Mouse (Mus musculus) lung, postnatal 0 days (tissue): ENCODE measurements at regions not wholly inside any gene's neighbourhood (a gene's known extent, or its start where the extent isn't known, plus 50 kb on each side); places are given as distances from the start of the nearest gene placed in this dataset.

Source experiments
- ATAC-seq: fragments of 200-750 bp; cut with Nextera tagmentation; 2 replicates; pipeline ENCODE4 v1.8.0; 2017; ENCODE audit warnings: moderate library complexity
- DNase-seq: peaks from one replicate; pipeline ENCODE4 v3.0.0-alpha.2; 2016; ENCODE audit warnings: low spot score
- H3K27ac ChIP-seq: fragments of 300-500 bp; sonication (generic); 2 replicates; pipeline ENCODE4 v1.5.1; 2014; ENCODE audit warnings: antibody characterized with exemption, mild to moderate bottlenecking, low read length, mixed read lengths
- H3K27me3 ChIP-seq: fragments of 300-500 bp; sonication (generic); replicated peaks from 2 replicates; pipeline ENCODE4 v1.6.1; 2014; ENCODE audit warnings: low read length, mixed read lengths; ENCODE audit not compliant: insufficient read depth
- H3K36me3 ChIP-seq: fragments of 300-500 bp; sonication (generic); 2 replicates; pipeline ENCODE4 v1.6.1; 2014; ENCODE audit warnings: low read length, mixed read lengths; ENCODE audit not compliant: insufficient read depth
- H3K4me1 ChIP-seq: fragments of 300-500 bp; sonication (generic); 2 replicates; pipeline ENCODE4 v1.6.1; 2014; ENCODE audit warnings: antibody characterized with exemption, low read depth, low read length, mixed read lengths; ENCODE audit not compliant: insufficient read depth
- H3K4me2 ChIP-seq: fragments of 300-500 bp; sonication (generic); replicated peaks from 2 replicates; pipeline ENCODE4 v1.6.1; 2014; ENCODE audit warnings: low read depth, mild to moderate bottlenecking, low read length, moderate library complexity, mixed read lengths
- H3K4me3 ChIP-seq: fragments of 300-500 bp; sonication (generic); 2 replicates; pipeline ENCODE4 v1.5.1; 2014; ENCODE audit warnings: low read depth, low read length
- H3K9ac ChIP-seq: fragments of 300-500 bp; sonication (generic); replicated peaks from 2 replicates; pipeline ENCODE4 v1.6.1; 2014; ENCODE audit warnings: low read depth, mild to moderate bottlenecking
- H3K9me3 ChIP-seq: fragments of 300-500 bp; sonication (generic); 2 replicates; pipeline ENCODE4 v1.6.1; 2016; ENCODE audit warnings: low read length, mixed read lengths
- CTCF ChIP-seq: IDR thresholded peaks from 2 replicates; pipeline ENCODE4 v1.5.1; 2016; ENCODE audit warnings: antibody characterized with exemption, mild to moderate bottlenecking
- EP300 ChIP-seq: IDR thresholded peaks from 2 replicates; pipeline ENCODE4 v1.6.1; 2016; ENCODE audit warnings: antibody characterized with exemption, mild to moderate bottlenecking, control low read depth
- WGBS: fragments of 180-500 bp; shearing (Covaris S2); extraction: QIAGEN DNeasy Blood & Tissue Kit; methylation state at CpG from one replicate; pipeline ENCODE4 v1.1.7; 2014; 5-methylcytosine and 5-hydroxymethylcytosine counted together

- Histone ChIP-seq H3K27ac (no peak overlapping the region), H3K9me3 (no peaks in the 10 kb centered on the region), H3K36me3 (no peaks in the 10 kb centered on the region), H3K4me2 (no peak overlapping the region), H3K4me1 (no peaks in the 10 kb centered on the region), H3K4me3 (no peak overlapping the region), H3K27me3 (no peaks in the 10 kb centered on the region), H3K9ac (no peak overlapping the region)
- no peak for ATAC-seq
- TF ChIP-seq EP300 = no peak
- no peak for TF ChIP-seq CTCF
- WGBS = 78% methylated on average over 2 of the region's 2 CpGs
- no peak for DNase-seq
Observed at GRCm38 (mm10) chr14:102019320-102019719, 289.6 kb downstream of the Lmo7 start.

- no peak overlapping the region for H3K4me3 ChIP-seq
- no peak overlapping the region for H3K9ac ChIP-seq
- ATAC-seq (no peak), DNase-seq (no peak)
- no peaks in the 10 kb centered on the region for H3K9me3 ChIP-seq
- no peak overlapping the region for H3K27ac ChIP-seq
- no peak overlapping the region for H3K4me2 ChIP-seq
- no peaks in the 10 kb centered on the region for H3K27me3 ChIP-seq
- H3K4me1 ChIP-seq = no peaks in the 10 kb centered on the region
- TF ChIP-seq EP300 = no peak
- no peak for TF ChIP-seq CTCF
- H3K36me3 ChIP-seq = no peaks in the 10 kb centered on the region
Observed at GRCm38 (mm10) chr14:102016572-102016971, 286.8 kb downstream of the Lmo7 start.

- no peak for TF ChIP-seq EP300
- TF ChIP-seq CTCF = no peak
- ATAC-seq = no peak
- Histone ChIP-seq H3K9ac (no peak overlapping the region), H3K9me3 (no peaks in the 10 kb centered on the region), H3K27ac (no peak overlapping the region), H3K4me1 (no peaks in the 10 kb centered on the region), H3K4me3 (no peak overlapping the region), H3K4me2 (no peak overlapping the region), H3K27me3 (no peaks in the 10 kb centered on the region), H3K36me3 (no peaks in the 10 kb centered on the region)
- no peak for DNase-seq
- WGBS = 76% methylated on average over 13 of the region's 13 CpGs
Observed at GRCm38 (mm10) chr14:102014976-102015603, 285.3 kb downstream of the Lmo7 start.

GRCm38 (mm10) chr14:102013238-102013637 is 283.5 kb downstream of the Lmo7 start:
- no peak overlapping the region for H3K9ac ChIP-seq
- H3K27me3 ChIP-seq = no peaks in the 10 kb centered on the region
- H3K4me1 ChIP-seq = no peaks in the 10 kb centered on the region
- H3K4me3 ChIP-seq = no peak overlapping the region
- TF ChIP-seq EP300 = no peak
- TF ChIP-seq CTCF = no peak
- ATAC-seq (no peak), DNase-seq (no peak)
- H3K9me3 ChIP-seq = no peaks in the 10 kb centered on the region
- 45% methylated on average over 3 of the region's 3 CpGs for WGBS
- H3K36me3 ChIP-seq = no peaks in the 10 kb centered on the region
- no peak overlapping the region for H3K27ac ChIP-seq
- no peak overlapping the region for H3K4me2 ChIP-seq

- ATAC-seq = no peak
- Histone ChIP-seq H3K4me2 (no peak overlapping the region), H3K27me3 (no peaks in the 10 kb centered on the region), H3K9me3 (no peaks in the 10 kb centered on the region), H3K4me3 (no peak overlapping the region), H3K4me1 (no peaks in the 10 kb centered on the region), H3K36me3 (no peaks in the 10 kb centered on the region), H3K9ac (no peak overlapping the region), H3K27ac (no peak overlapping the region)
- DNase-seq = no peak
- TF ChIP-seq CTCF (no peak), EP300 (no peak)
- WGBS = 56% methylated on average over 4 of the region's 4 CpGs
Observed at GRCm38 (mm10) chr14:101997535-101997934, 267.8 kb downstream of the Lmo7 start.

GRCm38 (mm10) chr14:101984401-101984800 is 254.6 kb downstream of the Lmo7 start:
- H3K27me3 ChIP-seq = no peaks in the 10 kb centered on the region
- no peak overlapping the region for H3K9ac ChIP-seq
- WGBS = 13% methylated on average over 2 of the region's 2 CpGs
- no peak for TF ChIP-seq CTCF
- TF ChIP-seq EP300 = peak; percentile 68
- no peaks in the 10 kb centered on the region for H3K36me3 ChIP-seq
- DNase-seq (peak; percentile 56), ATAC-seq (peak; percentile 76)
- H3K4me3 ChIP-seq = no peak overlapping the region
- no peak overlapping the region for H3K27ac ChIP-seq
- H3K9me3 ChIP-seq = no peaks in the 10 kb centered on the region
- H3K4me1 ChIP-seq = no peaks in the 10 kb centered on the region
- H3K4me2 ChIP-seq = no peak overlapping the region
